Mouse (Mus musculus) stomach, postnatal 0 days (tissue): ENCODE results near the gene Gm43302.
"Not testable (repeated sequence)": the region's sequence is repeated elsewhere in the genome, so short reads cannot be mapped to it uniquely, and the experiment has no call there.

Source experiments
- CTCF ChIP-seq: IDR thresholded peaks from 2 replicates; pipeline ENCODE4 v1.5.1; 2016; ENCODE audit warnings: antibody characterized with exemption, low read depth, mild to moderate bottlenecking, moderate library complexity
- EP300 ChIP-seq: optimal IDR thresholded peaks from 2 replicates; pipeline ENCODE3; 2016; ENCODE audit warnings: antibody characterized with exemption

GRCm38 (mm10) chr5:105260673-105261072 lies 32.8 kb downstream of the Gm43302 start:
- not testable (repeated sequence) for TF ChIP-seq CTCF, EP300
